Mouse (Mus musculus) cortical plate, adult 2 months (tissue): ENCODE data around the gene Vipas39.

ENCODE experiments used
- CTCF ChIP-seq: fragments of 200-500 bp; IDR thresholded peaks from 2 replicates; pipeline ENCODE4 v1.5.1; 2011; ENCODE audit warnings: mild to moderate bottlenecking, control low read depth, low read length; ENCODE audit not compliant: insufficient read depth; ENCODE audit errors: extremely low read depth
- POLR2A ChIP-seq: fragments of 200-500 bp; IDR thresholded peaks from 2 replicates; pipeline ENCODE4 v1.6.1; 2011; ENCODE audit warnings: mild to moderate bottlenecking, low read length, control low read depth; ENCODE audit not compliant: insufficient read depth; ENCODE audit errors: extremely low read depth

DNA sequence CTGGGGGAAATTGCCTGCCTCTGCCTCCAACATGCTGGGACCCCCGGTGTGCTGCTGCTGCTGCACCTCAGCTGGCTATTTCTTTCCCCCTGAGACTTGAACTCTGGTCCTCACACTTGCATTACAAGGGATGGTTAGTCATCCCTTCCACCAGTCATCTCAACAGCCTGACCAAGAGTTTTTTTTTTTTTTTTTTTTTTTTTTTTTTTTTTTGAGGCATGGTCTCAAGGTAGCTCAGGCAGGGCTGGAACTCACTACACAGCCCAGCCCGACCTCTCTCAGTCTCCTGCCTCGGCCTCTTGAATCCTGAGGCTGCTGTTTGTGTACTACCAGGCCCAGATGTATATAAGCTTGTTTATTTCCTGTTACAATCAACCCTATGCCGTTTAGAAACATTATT is 18.2 kb upstream of the Vipas39 start:
- no peak for TF ChIP-seq CTCF
- no peak for TF ChIP-seq POLR2A
